Comparison of ENCODE assay signal across 26 mouse cellular contexts in genomic region chr6:33560925-33561324, GRCm38 (mm10).
A peak's percentile ranks its signal among the peaks of the same experiment; 100 is the strongest.
DNase-seq lines count a peak whose midpoint lies in the region; TF ChIP-seq lines count a peak whose summit lies in the region.
"Had no signal": no experiment of that assay in that cellular context is flagged by ENCODE, and none has a peak within 500 bp of the region (broad histone marks: within the 10 kb centered on the region; RNA-seq: fewer than 3 reads in every experiment).

No protein-coding gene starts in this region.

- peak; percentile 35 to 62 for DNase-seq in frontal cortex, adult 2 months (ENCODE audit: extremely low spot score in 1 of 2, low spot score in 1 of 2)
- no peak for DNase-seq in frontal cortex, postnatal 10 days (ENCODE audit: low spot score in 2 of 2)
- peak; percentile 33 to 58 for DNase-seq in left cerebral cortex, adult 18-20 months (ENCODE audit: low spot score in 2 of 2)
- DNase-seq in left cerebral cortex, postnatal 10 days (ENCODE audit: extremely low spot score in 1 of 2, low spot score in 2 of 2) = no peak
- DNase-seq in left cerebral cortex, adult 2 months (ENCODE audit: extremely low spot score in 1 of 2, low spot score in 2 of 2) = peak; percentile 30 to 35
- peak; percentile 51 for DNase-seq in telencephalon, adult 2 months (ENCODE audit: low read depth, low spot score)
- DNase-seq in ovary, adult 18-20 months (ENCODE audit: low spot score) = no peak
- DNase-seq: adrenal gland, postnatal 25 days; cerebellum, adult 11 months; cerebellum, adult 9-11 months; gastrocnemius, postnatal 10 days; heart, adult 18-20 months; heart, postnatal 10 days; kidney, adult 8-10 months; kidney, postnatal 10 days; liver, postnatal 0 days; lung, postnatal 10 days; thymus, adult 18-20 months; thymus, postnatal 4 days had no signal

- no peak for TF ChIP-seq CTCF in left cerebral cortex, adult 2 months (IDR thresholded peaks at IDR 0.05)

- intact Hi-C loops in left cerebral cortex, postnatal 10 days (cut with DNase I) = no loop called here
- intact Hi-C loops in left cerebral cortex, adult 2 months (cut with DNase I) = no loop called here

- H3K4me3 ChIP-seq in left cerebral cortex, adult 2 months = no peak overlapping the region
- H3K4me3 ChIP-seq: embryonic facial prominence, embryonic 10.5 days; heart, embryonic 12.5 days; hindbrain, embryonic 10.5 days; intestine, embryonic 15.5 days; limb, embryonic 12.5 days; midbrain, embryonic 10.5 days; stomach, embryonic 15.5 days had no signal

- H3K27ac ChIP-seq in left cerebral cortex, adult 2 months = peak overlapping the region; percentile 62
- H3K27ac ChIP-seq: embryonic facial prominence, embryonic 10.5 days; hindbrain, embryonic 10.5 days; intestine, embryonic 15.5 days; limb, embryonic 12.5 days; midbrain, embryonic 10.5 days; stomach, embryonic 15.5 days had no signal

Comparison
In these comparisons a context has a peak if more than half of its experiments do, and no peak if none do; other contexts are left out.
1. DNase-seq: peak in frontal cortex, adult 2 months (2 of 2), left cerebral cortex, adult 18-20 months (2 of 2), left cerebral cortex, adult 2 months (2 of 2) and telencephalon, adult 2 months (single experiment); none in frontal cortex, postnatal 10 days (0 of 2), left cerebral cortex, postnatal 10 days (0 of 2) and ovary, adult 18-20 months (single experiment).